Mouse (Mus musculus): ENCODE data around the gene Arhgap24.
A peak's percentile ranks its signal among the peaks of the same experiment; 100 is the strongest.

Gene Arhgap24

DNA sequence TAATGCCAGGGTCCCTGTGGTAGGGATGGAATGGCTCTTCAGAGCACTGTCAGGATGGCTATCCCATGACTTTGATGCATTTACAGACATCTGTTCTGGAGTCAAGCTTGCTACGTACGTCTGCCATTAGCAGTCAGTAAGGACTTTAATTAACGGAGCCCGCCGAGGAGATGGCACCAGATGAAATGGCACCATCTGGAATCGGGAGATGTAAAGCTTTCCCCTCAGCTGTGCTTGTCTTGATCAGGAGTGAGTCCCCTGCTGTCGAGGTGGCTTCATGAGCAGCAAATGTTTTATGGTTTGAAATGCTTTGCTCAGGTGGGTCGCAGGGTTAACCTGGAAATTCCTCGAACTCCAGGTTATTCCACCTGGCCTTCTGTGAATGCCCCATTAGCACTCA lies 267.0 kb downstream of the Arhgap24 start:
- DNase-seq: no peak

DNA sequence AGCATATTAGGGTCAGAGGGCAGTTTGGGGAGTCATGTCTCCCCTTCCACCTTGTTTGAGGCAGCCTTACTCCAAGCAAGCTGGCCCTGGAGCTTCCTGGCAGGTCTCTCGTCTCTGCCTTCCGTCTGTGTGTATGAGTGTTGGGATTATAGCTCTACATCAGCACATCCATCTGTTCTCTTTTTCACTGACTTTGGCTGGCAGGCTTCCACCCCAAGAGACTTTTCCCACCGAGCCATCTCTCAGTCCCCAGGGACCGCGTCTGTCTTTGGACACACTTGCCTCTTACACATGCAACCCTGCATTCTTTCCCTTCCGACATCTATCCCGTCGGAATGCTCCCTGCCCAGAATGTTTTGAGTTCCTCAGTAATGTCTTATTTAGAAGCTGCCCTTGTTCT lies 267.8 kb downstream of the Arhgap24 start:
- DNase-seq: no peak

DNA sequence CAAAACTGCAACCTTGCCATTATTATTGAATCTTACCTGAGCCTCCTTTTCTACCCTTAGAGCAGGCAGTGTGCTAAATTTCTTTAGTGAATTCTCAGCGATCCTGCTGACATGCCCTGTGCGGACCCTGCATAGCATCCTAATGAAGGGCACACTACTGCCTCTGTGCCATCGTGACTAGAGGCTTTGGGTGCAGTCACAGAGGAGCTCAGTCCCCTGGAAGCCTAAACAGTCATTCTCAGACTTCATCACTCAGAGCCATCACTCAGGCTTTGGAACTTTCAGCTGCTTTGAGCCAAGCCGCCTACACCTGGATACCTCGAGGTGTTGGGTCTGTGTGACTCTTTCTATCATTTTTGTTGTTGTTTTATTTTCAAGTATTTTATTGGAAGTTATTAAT lies 269.5 kb downstream of the Arhgap24 start:
- DNase-seq: no peak

DNA sequence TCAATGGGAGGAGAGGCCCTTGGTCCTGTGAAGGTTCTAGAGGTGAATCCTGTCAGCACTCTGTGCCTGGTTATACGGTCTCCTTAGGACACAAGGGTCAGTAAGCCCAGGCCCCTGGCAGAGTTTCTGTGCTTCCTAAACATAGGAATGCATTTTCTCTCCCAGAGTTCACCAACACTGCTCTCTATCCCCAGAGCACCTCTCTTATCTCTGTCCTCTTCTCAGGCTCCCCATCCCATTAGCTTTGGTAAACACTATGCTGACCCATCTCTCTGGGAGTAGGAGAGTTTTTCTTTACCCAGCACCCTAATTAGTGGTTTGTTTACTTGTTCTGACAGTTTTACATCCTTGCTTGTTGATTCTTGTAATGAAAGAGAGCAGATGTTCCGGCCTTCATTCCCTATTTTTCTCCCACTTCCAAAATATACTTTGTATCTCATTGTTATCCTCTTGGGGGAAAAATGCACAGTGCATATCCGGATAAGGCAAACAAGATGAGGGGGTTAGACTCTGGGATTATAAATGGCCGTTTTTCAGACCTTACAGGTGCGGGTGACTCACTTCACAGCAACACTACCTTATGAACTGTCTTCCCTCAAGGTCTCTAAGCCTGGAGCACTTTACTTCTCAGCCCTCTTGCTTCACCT lies 270.6 kb downstream of the Arhgap24 start:
- no peak for DNase-seq

DNA sequence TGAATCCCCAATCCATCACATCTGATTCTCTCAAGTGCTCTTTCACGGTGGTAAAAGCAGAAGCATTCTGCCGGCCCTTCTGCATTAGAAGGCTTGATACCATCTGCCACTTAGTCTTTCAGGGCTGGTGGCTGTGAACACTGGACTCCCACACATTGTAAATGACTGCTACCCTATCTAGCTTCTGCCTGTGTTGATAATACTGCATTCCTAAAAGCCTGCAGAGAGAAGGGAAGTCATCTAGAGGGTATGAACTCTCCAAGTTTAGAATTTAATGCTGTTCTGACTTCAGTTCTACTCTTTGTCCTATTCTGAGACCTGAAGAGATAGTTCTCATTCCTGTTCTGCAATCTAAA lies 271.1 kb downstream of the Arhgap24 start:
- DNase-seq: no peak

- DNase-seq: no peak
Measured at GRCm38 (mm10) chr5:102757040-102757439, 275.8 kb downstream of the Arhgap24 start.

DNA sequence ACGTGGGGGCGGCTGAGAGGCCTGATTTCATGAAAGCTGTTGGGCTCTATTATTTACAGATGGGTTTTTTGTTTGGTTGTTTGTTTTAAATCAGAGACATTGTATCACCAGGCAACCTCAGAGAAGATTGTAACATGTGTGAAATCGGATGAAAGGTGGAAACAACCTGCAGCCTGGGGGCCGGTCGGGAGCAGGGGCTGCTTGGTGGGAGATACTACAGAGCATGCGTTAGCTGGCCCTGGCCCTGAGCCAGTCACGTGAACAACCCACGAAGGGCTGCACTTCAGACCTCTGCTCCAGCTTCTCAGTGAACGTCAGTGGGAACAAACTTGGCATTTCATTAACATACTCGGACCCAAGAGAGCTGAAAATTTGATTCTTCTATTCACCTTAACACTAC lies 284.5 kb downstream of the Arhgap24 start:
- no peak for DNase-seq

GRCm38 (mm10) chr5:102766311-102767057 lies 285.3 kb downstream of the Arhgap24 start:
- peak; percentile 9 to 13 for DNase-seq

- no peak for DNase-seq
Measured at GRCm38 (mm10) chr5:102767058-102767444, 285.9 kb downstream of the Arhgap24 start.

DNA sequence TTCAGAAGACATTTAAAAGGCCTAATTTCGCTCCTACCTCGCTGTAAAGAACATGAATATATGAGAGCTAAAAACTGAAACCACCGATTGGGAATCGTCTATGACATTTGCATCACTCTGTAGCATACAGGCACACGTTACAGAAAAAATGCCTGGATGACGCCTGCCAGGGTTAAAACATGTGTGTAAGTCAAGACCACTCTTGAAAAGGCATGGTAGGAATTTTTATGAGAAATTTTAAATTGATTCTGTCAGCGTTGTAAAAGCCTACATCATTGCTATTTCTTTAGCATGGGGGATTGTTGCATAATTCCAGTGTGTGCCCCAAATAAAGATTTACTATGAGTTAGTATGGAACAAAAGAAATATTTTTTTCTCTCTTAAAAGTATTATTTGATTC lies 286.6 kb downstream of the Arhgap24 start:
- DNase-seq: no peak

- DNase-seq: no peak
Measured at GRCm38 (mm10) chr5:102768385-102769080, 287.3 kb downstream of the Arhgap24 start.

GRCm38 (mm10) chr5:102770611-102771010 lies 289.4 kb downstream of the Arhgap24 start:
- DNase-seq: no peak

- no peak for DNase-seq
Measured at GRCm38 (mm10) chr5:102774500-102774899, 293.3 kb downstream of the Arhgap24 start.

- no peak for DNase-seq
Measured at GRCm38 (mm10) chr5:102777255-102777654, 296.1 kb downstream of the Arhgap24 start.

DNA sequence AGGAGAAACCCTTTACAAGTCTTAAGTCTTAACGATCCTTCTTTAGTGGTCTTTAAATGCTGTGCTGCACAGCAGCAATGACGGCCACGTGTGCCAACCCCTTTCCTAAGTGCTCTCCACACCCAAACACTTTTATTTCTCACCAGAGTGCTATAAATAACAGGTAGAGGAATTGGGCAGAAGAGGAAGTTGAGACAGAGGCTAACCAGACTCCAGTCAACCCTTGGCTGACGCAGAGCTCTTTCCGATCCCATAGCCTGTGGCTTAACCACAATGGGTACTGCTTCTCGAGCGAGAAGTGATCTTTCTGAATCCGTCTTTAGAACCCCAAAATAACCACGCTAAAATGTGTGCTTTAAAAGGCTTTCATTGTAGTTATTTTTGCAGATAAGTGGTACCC lies 296.7 kb downstream of the Arhgap24 start:
- no peak for DNase-seq

- no peak for DNase-seq
Measured at GRCm38 (mm10) chr5:102778253-102778652, 297.1 kb downstream of the Arhgap24 start.

DNA sequence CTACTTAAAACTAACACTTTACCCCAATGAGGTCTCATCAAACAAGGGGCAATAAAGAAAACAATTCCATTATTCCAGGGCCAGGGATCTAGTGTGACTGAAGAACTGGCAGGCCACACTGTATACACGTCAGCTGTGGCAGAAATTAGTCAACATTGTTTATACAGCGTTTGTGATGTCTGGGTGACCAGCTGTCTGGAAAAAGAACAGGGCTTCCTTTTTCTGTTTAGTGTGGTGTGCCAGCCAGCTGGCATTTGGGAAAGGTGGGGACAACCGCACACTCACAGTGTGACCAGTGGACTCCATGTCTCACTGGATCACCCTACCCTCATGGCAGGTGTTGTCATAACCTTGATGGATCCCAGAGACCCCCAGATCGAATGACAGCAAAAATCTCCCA lies 302.4 kb downstream of the Arhgap24 start:
- no peak for DNase-seq

DNA sequence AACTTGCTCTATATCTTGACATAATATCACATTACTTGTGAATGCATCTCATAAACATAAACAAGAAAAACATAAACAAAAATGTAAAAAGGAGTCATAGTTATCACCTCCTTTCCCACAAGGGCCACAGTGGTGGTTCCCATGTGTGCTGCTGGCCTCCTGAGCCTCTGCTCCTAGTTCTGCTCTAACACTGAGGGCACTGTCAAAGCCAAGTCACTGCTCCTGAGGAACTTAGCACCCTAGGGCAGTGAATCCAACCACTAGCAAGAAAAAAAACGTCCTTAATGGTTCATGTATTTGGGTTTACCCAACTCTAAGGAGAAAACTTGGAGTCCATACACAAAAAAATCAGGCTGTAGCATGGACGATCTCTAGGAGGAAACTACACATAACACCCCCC lies 304.9 kb downstream of the Arhgap24 start:
- DNase-seq: no peak

DNA sequence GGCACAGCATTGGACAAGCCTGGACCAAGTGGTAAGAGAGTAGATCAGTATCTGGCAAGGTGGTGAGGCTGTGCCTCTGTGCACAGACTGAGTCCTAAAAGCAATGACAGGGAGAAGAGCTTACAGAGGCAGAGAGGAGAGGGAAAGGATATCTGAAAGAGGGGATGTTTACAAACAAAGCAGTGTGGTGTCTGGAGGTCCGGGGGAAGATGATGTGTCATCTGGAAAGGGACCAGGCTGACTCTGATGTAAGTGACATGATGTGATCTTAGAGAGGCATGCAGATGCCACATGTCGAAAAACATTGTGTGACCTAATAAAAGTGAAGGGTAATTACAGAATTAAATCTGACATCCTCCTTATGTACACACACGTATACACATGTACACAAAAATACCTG lies 307.2 kb downstream of the Arhgap24 start:
- no peak for DNase-seq

GRCm38 (mm10) chr5:102791273-102791672 lies 310.1 kb downstream of the Arhgap24 start:
- DNase-seq: no peak

GRCm38 (mm10) chr5:102793536-102793935 lies 312.3 kb downstream of the Arhgap24 start:
- no peak for DNase-seq

DNA sequence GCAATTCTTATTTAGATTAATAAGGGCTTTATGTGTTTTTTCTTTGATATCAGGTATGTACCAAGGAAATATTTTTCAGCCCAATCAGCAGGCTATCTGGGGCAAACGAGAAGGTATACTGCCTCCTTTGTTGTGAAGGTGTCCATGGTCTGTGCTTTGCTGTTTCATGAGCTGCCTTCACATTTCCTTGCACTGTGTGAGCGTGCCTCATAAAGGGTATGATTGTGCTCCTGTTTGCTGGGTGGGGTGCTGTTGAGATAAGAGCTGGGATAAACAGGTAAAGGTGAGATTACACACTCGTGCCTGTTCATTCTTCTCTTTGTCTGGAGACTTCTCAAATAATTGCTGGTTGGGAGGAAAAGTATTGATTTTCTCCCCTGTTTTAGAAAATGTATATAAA lies 320.3 kb downstream of the Arhgap24 start:
- no peak for DNase-seq

DNA sequence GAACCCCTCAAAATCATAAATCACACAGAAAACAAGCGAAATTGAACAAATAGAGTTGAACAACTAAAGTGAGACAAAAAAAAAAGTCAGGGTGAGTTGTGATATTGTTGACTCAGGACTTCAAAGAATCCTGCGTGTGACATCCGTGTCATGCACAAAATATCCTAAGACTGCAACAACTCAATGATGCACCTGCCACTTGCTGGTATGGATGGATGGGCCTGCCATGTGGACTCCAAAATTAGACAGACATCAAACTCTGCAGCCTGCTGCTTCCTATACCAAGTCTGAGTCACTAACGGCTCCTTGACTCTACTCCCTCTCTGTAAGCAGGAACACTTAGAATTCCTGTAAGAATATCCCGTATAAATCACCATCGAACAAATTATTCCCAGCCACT lies 321.6 kb downstream of the Arhgap24 start:
- no peak for DNase-seq

- no peak for DNase-seq
Measured at GRCm38 (mm10) chr5:102803675-102804074, 322.5 kb downstream of the Arhgap24 start.
